Mouse (Mus musculus) right cerebral cortex, postnatal 36 days (tissue): ENCODE results near the gene Cmtm7.

Source experiments
- DNase-seq, 2 experiments: peaks; one replicate each; pipeline ENCODE4 v3.0.0; 2022; ENCODE audit warnings: low spot score in 2 of 2, mixed read lengths in 1 of 2

Cmtm7 gene

GRCm38 (mm10) chr9:114781526-114782212, at the start of gene Cmtm7:
Gene Cmtm7, minus strand, starts transcription at chr9:114781856.
- DNase-seq = no peak

GRCm38 (mm10) chr9:114830351-114830750, 48.7 kb upstream of the Cmtm7 start:
- DNase-seq = no peak

- no peak for DNase-seq
Measured at GRCm38 (mm10) chr9:114829669-114830068, 48.0 kb upstream of the Cmtm7 start.

- no peak for DNase-seq
Measured at GRCm38 (mm10) chr9:114828377-114828776, 46.7 kb upstream of the Cmtm7 start.

- DNase-seq = no peak
Measured at GRCm38 (mm10) chr9:114827242-114827852, 45.7 kb upstream of the Cmtm7 start.

GRCm38 (mm10) chr9:114824166-114824565, 42.5 kb upstream of the Cmtm7 start:
- DNase-seq = no peak

GRCm38 (mm10) chr9:114821548-114822289, 40.1 kb upstream of the Cmtm7 start:
- DNase-seq = no peak

GRCm38 (mm10) chr9:114818918-114819317, 37.3 kb upstream of the Cmtm7 start:
- DNase-seq = no peak

- DNase-seq = no peak
Measured at GRCm38 (mm10) chr9:114817012-114817411, 35.4 kb upstream of the Cmtm7 start.

- no peak for DNase-seq
Measured at GRCm38 (mm10) chr9:114816121-114816520, 34.5 kb upstream of the Cmtm7 start.

GRCm38 (mm10) chr9:114815315-114815714, 33.7 kb upstream of the Cmtm7 start:
- DNase-seq = no peak

- DNase-seq = no peak
Measured at GRCm38 (mm10) chr9:114812001-114812400, 30.3 kb upstream of the Cmtm7 start.

GRCm38 (mm10) chr9:114810837-114811236, 29.2 kb upstream of the Cmtm7 start:
- DNase-seq = no peak

- no peak for DNase-seq
Measured at GRCm38 (mm10) chr9:114808671-114809070, 27.0 kb upstream of the Cmtm7 start.

- DNase-seq = no peak
Measured at GRCm38 (mm10) chr9:114807261-114807660, 25.6 kb upstream of the Cmtm7 start.

GRCm38 (mm10) chr9:114805151-114805671, 23.6 kb upstream of the Cmtm7 start:
- peak; percentile 34 to 41 for DNase-seq

GRCm38 (mm10) chr9:114802191-114802590, 20.5 kb upstream of the Cmtm7 start:
- no peak for DNase-seq

GRCm38 (mm10) chr9:114801301-114801700, 19.6 kb upstream of the Cmtm7 start:
- DNase-seq = no peak

GRCm38 (mm10) chr9:114799498-114800107, 17.9 kb upstream of the Cmtm7 start:
- no peak for DNase-seq

- DNase-seq = no peak
Measured at GRCm38 (mm10) chr9:114798845-114799244, 17.2 kb upstream of the Cmtm7 start.

- DNase-seq = peak; percentile 75 to 80
Measured at GRCm38 (mm10) chr9:114797329-114798004, 15.8 kb upstream of the Cmtm7 start.
